Mouse (Mus musculus): ENCODE measurements at regions not wholly inside any gene's neighbourhood (a gene's known extent, or its start where the extent isn't known, plus 50 kb on each side); places are given as distances from the start of the nearest gene placed in this dataset.

- no peak for TF ChIP-seq POLR2A (IDR thresholded peaks at IDR 0.05; ENCODE audit: extremely low read depth, insufficient read depth, low read length)
- no peak for TF ChIP-seq CTCF (IDR thresholded peaks at IDR 0.05; ENCODE audit: extremely low read depth, insufficient read depth, low read length)
Observed at GRCm38 (mm10) chr12:99640214-99641151, 77.1 kb upstream of the Foxn3 start.

Measured in cortical plate, adult 2 months (tissue).